Mouse (Mus musculus) limb, embryonic 14.5 days (tissue): ENCODE measurements at regions not wholly inside any gene's neighbourhood (a gene's known extent, or its start where the extent isn't known, plus 50 kb on each side); places are given as distances from the start of the nearest gene placed in this dataset.

Experiments
- ATAC-seq: fragments of 200-750 bp; cut with Nextera tagmentation; 2 replicates; pipeline ENCODE4 v1.8.0; 2017; ENCODE audit warnings: low read depth, moderate number of reproducible peaks, moderate TSS enrichment; ENCODE audit not compliant: low FRiP score
- DNase-seq: peaks from one replicate; pipeline ENCODE4 v3.0.0-alpha.2; 2015; ENCODE audit warnings: low spot score
- H3K27ac ChIP-seq: fragments of 300-500 bp; sonication (generic); replicated peaks from 2 replicates; pipeline ENCODE4 v1.5.1; 2014; ENCODE audit warnings: low read depth, mild to moderate bottlenecking, low read length, moderate library complexity, mixed read lengths
- H3K27me3 ChIP-seq: fragments of 300-500 bp; sonication (generic); 2 replicates; pipeline ENCODE4 v1.6.1; 2014; ENCODE audit warnings: low read length, mixed read lengths; ENCODE audit not compliant: control insufficient read depth, insufficient read depth
- H3K36me3 ChIP-seq: fragments of 300-500 bp; sonication (generic); 2 replicates; pipeline ENCODE4 v1.6.1; 2014; ENCODE audit warnings: mild to moderate bottlenecking, low read length, moderate library complexity, mixed read lengths; ENCODE audit not compliant: control insufficient read depth, insufficient read depth
- H3K4me1 ChIP-seq: fragments of 300-500 bp; sonication (generic); 2 replicates; pipeline ENCODE4 v1.6.1; 2014; ENCODE audit warnings: antibody characterized with exemption, low read length, mixed read lengths; ENCODE audit not compliant: control insufficient read depth, insufficient read depth
- H3K4me2 ChIP-seq: fragments of 300-500 bp; sonication (generic); replicated peaks from 2 replicates; pipeline ENCODE4 v1.6.1; 2014; ENCODE audit warnings: low read depth, mild to moderate bottlenecking, low read length, moderate library complexity; ENCODE audit not compliant: severe bottlenecking
- H3K4me3 ChIP-seq: fragments of 300-500 bp; sonication (generic); replicated peaks from 2 replicates; pipeline ENCODE4 v1.5.1; 2014; ENCODE audit warnings: low read length
- H3K9ac ChIP-seq: fragments of 300-500 bp; sonication (generic); 2 replicates; pipeline ENCODE4 v1.6.1; 2014; ENCODE audit warnings: mild to moderate bottlenecking, low read depth, low read length, moderate library complexity; ENCODE audit not compliant: severe bottlenecking
- H3K9me3 ChIP-seq: fragments of 300-500 bp; sonication (generic); 2 replicates; pipeline ENCODE4 v1.6.1; 2016; ENCODE audit warnings: low read length; ENCODE audit not compliant: control insufficient read depth
- POLR2A ChIP-seq: fragments of 200-500 bp; IDR thresholded peaks from 2 replicates; pipeline ENCODE4 v1.8.0; 2012; ENCODE audit warnings: inconsistent platforms, mild to moderate bottlenecking, moderate library complexity, borderline replicate concordance; ENCODE audit not compliant: insufficient read depth, insufficient read length; ENCODE audit errors: extremely low read depth
- WGBS: fragments of 180-500 bp; shearing (Covaris S2); extraction: QIAGEN DNeasy Blood & Tissue Kit; methylation state at CpG from one replicate; pipeline ENCODE4 v1.1.7; 2014; 5-methylcytosine and 5-hydroxymethylcytosine counted together

DNA sequence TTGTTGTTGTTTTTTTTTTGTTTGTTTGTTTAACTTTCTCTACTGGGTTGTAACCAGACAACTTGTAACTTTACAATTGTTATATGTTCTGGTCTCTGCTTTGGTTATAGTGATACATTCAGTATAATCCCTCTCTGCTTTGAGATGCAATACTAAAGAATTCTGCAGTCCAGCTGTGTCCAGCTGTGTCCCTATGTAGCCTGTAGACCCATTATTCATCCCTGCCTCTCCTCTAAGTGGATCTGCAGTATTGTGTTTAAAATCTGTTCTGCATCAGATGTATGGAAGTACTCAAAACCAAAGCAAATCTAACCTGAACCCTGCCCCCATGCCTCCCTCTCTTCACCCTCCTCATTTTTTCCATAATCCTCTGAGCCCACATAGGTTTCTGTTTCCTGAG lies 279.6 kb downstream of the Rps29 start:
- Histone ChIP-seq H3K27ac (no peak overlapping the region), H3K4me1 (no peaks in the 10 kb centered on the region), H3K4me2 (no peak overlapping the region), H3K9me3 (no peaks in the 10 kb centered on the region), H3K27me3 (no peaks in the 10 kb centered on the region), H3K36me3 (no peaks in the 10 kb centered on the region), H3K9ac (no peak overlapping the region), H3K4me3 (no peak overlapping the region)
- no peak for TF ChIP-seq POLR2A
- DNase-seq, result no peak
- no peak for ATAC-seq

DNA sequence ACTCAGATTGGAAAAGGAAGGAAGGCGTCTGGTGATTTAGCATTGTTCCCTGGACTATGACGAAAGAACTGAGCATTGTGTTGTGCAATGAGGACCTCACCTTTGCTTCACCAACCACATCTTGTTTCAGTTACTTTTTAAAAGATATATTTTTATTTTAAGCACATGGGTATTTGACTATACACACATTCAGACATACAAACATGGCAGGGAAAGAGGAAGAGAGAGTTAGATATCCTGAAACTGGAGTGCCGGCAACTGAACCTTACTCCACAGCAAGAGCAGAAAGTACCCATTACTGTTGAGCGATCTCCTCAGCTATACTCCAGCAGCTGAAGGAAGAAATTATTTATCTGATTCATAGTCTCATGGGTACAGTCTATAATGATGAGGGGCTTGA lies 287.7 kb downstream of the Rps29 start:
- Histone ChIP-seq H3K4me2 (no peak overlapping the region), H3K9ac (no peak overlapping the region), H3K27ac (no peak overlapping the region), H3K9me3 (no peaks in the 10 kb centered on the region), H3K27me3 (no peaks in the 10 kb centered on the region), H3K4me3 (no peak overlapping the region), H3K36me3 (no peaks in the 10 kb centered on the region), H3K4me1 (no peaks in the 10 kb centered on the region)
- DNase-seq (no peak), ATAC-seq (no peak)
- 91% methylated on average over 4 of the region's 4 CpGs for WGBS
- no peak for TF ChIP-seq POLR2A

DNA sequence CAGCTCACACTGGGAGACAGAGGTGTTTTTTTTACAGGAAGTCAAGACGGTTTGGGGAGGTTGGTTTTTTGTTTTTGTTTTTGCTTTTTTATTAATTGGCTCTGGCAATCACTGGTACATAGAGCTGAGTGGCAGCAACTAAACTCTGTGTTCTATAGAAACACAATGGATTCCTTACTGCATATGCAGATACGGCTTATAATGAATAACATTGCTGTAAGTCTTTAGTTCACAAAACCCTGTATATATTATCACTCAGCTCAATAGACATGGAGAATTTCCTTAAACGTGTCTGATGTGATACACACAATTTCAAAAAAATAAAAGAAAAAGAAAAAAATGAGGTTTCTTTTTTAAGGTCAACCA lies 296.0 kb downstream of the Rps29 start:
- no peak overlapping the region for H3K4me2 ChIP-seq
- H3K9me3 ChIP-seq, result no peaks in the 10 kb centered on the region
- DNase-seq (no peak), ATAC-seq (no peak)
- H3K4me1 ChIP-seq, result no peaks in the 10 kb centered on the region
- no peak overlapping the region for H3K9ac ChIP-seq
- H3K27me3 ChIP-seq, result no peaks in the 10 kb centered on the region
- no peak overlapping the region for H3K4me3 ChIP-seq
- TF ChIP-seq POLR2A, result no peak
- no peaks in the 10 kb centered on the region for H3K36me3 ChIP-seq
- no peak overlapping the region for H3K27ac ChIP-seq
- 73% methylated on average over 3 of the region's 3 CpGs for WGBS

DNA sequence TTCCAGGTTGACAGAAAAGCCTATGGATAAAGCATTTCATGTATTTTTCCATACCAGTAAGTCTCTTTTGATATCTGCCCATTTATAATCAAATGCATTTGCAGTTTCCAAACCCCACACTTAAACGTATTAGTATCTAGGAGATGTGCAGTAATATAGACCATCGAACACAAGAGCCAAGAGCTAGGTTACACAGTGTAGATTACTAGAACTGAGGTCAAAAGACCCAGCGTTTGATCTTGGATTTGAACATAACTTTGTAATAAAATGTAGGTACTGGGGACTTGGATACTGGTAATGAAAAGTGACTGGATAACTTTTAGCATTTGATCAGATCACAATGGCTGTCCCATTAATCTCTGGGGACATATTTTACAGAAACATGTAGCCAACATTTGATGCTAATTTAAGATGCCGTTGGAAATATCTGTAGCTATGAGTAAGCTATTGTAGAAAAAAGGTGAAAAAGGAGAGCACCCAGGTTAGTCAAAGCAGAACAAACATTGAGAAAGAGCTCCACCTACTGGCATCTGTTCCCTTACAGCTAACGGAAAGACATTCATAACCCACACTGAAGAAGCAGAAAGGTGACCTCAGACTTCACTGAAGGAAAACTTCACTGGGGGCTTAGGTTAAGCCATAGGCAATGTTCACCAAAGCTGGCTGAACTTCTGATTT lies 296.5 kb downstream of the Rps29 start:
- H3K27me3 ChIP-seq, result no peaks in the 10 kb centered on the region
- peak; percentile 83 for DNase-seq

DNA sequence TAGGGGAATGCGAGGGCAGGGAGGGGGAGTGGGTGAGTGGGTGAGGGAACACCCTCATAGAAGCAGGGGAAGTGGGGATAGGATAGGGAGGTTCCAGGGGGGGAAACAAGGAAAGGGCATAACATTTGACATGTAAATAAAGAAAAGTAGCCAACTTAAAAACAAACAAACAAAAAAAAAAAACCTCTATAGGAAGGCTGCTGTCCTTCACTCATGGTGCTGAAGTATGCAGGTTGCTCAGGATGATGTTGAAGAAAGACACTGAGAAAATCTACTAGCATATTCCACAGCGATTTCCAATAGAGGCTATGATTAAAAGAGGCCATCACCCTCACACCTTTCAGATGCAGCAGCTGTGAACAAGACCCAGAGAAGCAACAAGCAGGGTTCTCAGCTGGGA lies 298.7 kb downstream of the Rps29 start:
- DNase-seq, result peak; percentile 34
- WGBS, result 55% methylated on average over 2 of the region's 2 CpGs
- TF ChIP-seq POLR2A, result no peak

More for the DNA sequence above, 296.5 kb downstream of the Rps29 start:
- no peak for ATAC-seq
- Histone ChIP-seq H3K9ac (no peak overlapping the region), H3K4me2 (no peak overlapping the region), H3K9me3 (no peaks in the 10 kb centered on the region), H3K27ac (no peak overlapping the region), H3K4me1 (no peaks in the 10 kb centered on the region), H3K4me3 (no peak overlapping the region), H3K36me3 (no peaks in the 10 kb centered on the region)
- 38% methylated on average over 5 of the region's 5 CpGs for WGBS
- no peak for TF ChIP-seq POLR2A

More for the DNA sequence above, 298.7 kb downstream of the Rps29 start:
- no peaks in the 10 kb centered on the region for H3K4me1 ChIP-seq
- no peak overlapping the region for H3K27ac ChIP-seq
- ATAC-seq, result no peak
- H3K36me3 ChIP-seq, result no peaks in the 10 kb centered on the region
- no peak overlapping the region for H3K4me2 ChIP-seq
- H3K4me3 ChIP-seq, result no peak overlapping the region
- no peaks in the 10 kb centered on the region for H3K27me3 ChIP-seq
- H3K9ac ChIP-seq, result no peak overlapping the region
- H3K9me3 ChIP-seq, result no peaks in the 10 kb centered on the region
